Mouse (Mus musculus): ENCODE measurements around the gene Rnaseh2b.

Gene Rnaseh2b

DNA sequence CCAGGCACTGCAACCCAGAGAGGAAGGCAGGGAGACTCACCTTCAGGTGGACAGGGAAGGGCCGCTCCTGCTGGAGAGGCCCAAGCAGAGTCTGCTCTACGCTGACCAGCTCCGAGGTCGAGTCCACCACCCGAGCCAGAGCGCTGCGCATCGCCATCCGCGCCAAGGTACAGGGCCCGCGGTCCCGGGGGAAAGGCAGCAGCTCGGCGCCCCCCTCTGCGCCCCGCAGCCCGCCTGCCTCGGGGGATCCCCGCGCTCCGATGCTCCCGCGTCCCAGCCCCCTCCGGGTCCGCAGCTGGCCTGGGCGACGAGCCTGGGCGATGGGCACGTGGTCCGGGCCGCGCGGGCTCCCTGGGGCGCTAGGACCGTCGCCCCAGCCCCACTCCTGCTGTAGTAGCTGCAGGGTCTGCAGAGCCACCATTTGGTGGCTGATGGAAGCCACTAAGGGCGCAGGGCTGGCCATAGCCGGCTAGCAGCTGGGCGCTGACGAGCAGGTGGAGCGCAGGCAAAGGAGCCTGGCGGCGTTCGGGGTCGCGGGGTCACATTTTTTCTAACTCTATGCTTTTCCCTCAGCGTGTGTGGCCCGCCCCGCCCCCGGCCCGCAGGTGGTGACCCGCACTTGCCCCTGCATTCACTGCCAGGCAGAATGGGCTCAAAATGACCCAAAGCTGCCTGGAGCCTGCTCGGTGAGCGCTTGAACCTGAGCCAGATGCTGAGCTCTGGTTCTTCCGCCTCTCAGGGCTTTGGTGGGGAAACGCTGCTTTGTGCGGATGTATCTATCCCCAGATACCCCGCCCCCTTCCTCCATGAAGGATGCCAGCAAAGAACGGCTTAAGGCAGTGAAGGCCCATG is at the start of gene Rnaseh2b, which contains the start of gene Dleu7:
TSS of gene Rnaseh2b (plus strand) at position 102 of the 852 bp plus-strand sequence.
TSS of gene Dleu7 (minus strand) at position 560 of the 852 bp plus-strand sequence.
- peak; percentile 77 for DNase-seq (ENCODE audit: low read depth, low spot score)

DNA sequence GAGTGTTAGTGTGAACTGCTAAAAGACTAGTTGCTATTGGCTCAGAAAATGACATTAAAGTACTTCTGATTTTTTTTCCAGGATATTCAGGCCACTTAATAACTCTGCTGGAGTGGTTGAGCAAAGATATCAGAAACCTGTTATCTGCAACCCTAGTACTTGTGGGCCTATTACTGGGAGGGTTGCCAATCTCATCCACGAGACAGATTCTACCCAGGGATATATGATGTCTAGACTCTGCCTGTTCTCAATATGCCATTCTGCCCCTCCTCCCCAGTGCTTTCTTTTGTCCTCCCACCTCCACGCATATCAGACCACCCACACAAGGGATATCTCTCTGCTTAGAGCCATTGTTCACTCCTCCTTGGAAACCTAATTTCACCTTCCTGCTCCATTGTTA is 48.9 kb upstream of the Rnaseh2b start:
- no peak for DNase-seq (ENCODE audit: low read depth, low spot score)

DNA sequence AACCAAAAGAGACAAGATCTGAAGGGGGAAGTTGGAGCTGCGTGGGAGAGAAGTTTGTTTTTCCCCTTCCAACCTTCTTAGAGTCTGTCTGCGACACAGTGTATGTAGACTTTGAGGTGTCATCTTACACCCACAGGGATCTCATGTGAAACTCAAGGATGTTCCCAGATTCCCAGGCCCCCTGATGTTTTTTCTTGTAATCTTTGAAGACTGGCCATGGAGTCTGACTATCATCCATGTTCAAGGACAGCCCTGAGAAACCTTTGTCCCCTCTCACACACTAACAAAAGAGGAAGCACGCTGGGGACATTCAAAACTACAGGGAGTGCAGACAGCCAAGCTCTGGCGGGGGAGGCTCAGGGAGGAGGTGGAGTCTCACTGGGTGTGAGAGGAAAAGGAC is 46.8 kb upstream of the Rnaseh2b start:
- DNase-seq (ENCODE audit: low read depth, low spot score): peak; percentile 35

DNA sequence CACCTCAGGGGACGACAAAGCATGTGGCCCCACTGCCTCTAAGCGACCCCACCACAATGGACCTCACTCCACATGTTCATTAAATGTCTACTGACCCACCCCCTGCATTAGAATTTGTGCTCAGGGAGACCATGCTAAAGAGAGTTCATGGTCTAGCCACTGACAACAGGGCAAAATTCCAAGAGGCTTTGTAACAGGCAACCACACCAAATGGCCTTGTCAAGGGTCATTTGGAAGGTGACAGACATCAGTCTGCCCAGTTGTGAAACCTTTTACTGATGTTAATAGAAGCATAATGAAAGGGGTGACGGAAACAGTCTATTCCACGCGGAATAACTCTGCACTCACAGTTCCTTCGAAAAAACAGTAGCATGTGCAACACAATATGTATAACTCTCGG is 44.0 kb upstream of the Rnaseh2b start:
- DNase-seq (ENCODE audit: low read depth, low spot score): no peak

DNA sequence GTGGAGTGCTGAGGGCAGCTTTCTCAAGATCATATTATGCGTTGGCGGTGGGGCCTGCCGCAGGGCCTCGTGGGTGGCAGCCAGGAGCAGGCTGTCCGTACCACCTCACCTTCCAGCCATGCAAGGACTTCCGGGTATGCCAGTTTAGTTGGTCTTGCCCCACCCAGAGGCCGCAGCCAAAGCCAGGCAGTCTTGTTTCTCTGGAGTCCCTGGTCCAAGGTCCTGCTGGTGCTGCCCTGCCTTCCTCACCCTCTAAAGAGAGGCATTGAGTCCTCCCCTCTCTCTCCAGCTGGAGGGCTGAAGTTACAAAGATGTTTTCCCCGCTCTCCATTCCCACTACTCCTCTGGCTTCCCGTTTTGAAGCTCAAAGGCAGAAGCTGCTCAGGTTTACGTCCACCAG is 43.6 kb upstream of the Rnaseh2b start:
- DNase-seq (ENCODE audit: low read depth, low spot score): no peak

DNA sequence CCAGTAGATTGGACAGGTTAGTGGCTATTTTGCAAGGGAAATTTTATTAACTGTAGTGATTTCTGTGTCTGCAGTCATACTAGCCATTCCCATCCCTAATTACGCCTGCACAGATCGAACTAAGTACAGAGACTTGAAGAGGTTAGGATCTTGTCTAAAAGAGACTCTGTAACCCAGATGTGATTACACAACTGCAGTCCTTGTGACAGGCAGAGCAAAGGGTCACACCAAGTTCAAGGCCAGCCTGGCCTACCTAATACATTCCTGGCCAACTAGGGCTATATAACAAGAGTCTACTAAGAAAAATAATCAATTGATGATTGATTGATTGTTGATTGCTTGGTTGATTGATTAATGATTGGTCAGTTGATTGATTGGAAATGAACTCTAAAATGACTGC is 43.1 kb upstream of the Rnaseh2b start:
- DNase-seq (ENCODE audit: low read depth, low spot score): no peak

DNA sequence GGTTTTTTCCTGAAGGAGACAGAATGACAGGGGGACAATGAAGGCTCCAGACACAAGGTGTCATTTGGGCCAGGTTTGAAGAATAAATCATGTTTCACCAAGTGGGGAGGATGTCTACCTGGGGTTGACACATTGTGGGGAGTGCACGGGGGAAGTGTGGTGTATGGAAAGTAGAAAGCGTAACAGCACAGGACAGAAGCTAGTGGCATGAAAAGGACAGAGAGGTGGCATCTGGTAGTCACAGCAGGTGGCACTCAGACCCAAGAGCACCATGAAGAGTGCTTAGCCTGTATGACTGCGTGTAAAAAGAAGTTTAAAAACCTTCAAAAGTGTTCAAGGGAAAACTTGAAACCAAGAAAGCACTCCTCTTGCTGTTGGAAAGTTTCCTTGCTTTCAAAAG is 42.3 kb upstream of the Rnaseh2b start:
- no peak for DNase-seq (ENCODE audit: low read depth, low spot score)

DNA sequence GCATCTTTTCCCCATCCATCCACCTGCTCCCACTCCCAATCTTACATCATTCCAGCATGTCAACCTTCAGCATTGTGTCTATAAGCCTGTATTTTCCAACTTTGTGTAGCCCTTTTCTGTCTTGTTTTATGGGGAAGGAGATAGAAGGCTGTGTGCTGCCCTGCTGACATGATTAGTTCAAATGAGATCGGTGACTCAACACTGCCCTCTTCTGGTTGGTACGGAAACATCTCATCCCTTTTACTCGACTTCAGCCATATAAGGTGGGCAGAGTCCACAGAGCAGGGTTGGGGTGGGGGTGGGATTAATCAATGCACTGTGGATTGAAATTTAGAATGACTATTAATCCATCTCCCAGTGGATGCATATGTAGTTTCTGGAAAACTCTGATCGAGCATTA is 40.4 kb upstream of the Rnaseh2b start:
- DNase-seq (ENCODE audit: low read depth, low spot score): peak; percentile 79

DNA sequence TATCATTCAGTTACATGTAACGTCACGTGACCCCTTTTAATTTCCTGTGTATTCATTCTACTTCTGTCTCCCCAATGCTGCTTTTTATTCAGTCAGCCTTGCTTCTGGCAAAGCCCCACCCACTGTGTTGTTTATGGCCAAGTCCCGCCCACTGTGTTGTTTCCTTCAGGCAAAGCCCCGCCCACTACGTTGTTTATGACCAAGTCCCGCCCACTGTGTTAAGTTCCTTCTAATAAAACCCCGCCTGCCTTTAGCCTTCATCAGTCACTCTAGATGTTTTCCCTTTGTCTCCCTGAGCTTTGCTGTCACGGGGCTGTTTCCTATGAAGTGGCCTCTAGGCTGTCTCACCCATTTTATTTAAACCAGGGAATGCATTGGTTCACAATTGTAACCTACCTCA is 38.0 kb upstream of the Rnaseh2b start:
- DNase-seq (ENCODE audit: low read depth, low spot score): peak; percentile 63

DNA sequence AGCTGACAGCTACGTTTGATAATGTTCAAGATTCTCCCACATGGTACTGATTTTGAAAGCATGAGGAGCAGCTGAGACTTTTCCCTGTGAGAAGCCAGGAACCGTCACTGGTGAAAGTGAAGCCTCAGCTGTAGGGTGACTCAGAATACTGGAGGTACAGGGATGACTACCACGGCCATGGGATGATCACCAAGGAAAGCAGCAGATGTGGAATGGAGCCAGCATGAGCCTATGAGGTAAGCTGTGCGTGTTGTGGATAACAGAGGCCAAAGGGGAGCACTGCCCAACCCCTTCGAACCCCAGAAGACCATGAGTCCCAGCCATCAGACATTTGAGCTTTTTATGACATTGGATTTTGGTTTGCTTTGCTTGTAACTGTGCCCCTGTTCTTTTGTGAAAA is 36.3 kb upstream of the Rnaseh2b start:
- no peak for DNase-seq (ENCODE audit: low read depth, low spot score)

DNA sequence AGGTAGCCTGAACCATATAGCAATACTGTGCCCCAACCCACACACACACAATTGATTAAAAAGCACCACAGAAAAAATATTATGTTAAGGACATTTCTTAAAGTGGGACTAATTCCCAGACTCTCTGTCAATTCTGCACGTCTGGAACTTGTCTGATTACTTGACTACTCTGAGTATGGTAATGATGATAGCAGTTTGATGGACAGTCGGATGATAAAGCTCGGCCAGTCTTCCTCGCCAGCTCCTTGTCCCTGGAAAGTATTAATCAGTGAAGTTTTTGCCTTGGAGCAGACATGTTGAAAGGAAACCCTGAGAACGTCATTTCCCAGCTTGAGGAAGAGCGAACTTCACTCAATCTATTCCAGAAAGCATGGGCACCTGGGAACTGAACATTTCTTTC is 34.3 kb upstream of the Rnaseh2b start:
- no peak for DNase-seq (ENCODE audit: low read depth, low spot score)

DNA sequence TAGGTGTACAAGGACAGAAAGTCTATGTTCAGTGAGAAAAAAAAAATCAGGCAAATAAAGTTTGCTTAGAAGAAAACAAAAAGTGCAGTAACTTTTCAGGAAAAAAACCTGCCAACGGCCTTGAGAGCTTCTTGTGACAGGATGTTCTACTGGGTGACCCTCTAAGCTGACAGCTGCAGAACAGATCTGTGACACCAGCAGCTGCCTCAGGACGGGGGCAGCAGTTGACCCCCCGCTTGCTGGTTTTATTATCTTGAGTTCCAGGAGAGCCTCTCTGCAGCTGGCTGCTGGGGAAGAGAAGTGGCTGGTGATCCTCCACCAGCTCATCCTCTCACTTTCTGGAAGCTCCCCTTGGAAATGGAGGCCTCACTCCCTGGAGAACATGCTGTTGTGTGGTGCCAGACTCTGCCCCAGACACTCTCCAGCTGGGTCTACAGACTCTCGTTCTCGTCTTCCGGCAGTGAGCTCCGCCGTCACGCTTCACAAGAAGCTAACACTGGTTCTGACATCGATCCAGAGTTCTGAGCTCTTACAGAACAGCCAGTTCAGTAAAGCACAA is 33.3 kb upstream of the Rnaseh2b start:
- DNase-seq (ENCODE audit: low read depth, low spot score): no peak

DNA sequence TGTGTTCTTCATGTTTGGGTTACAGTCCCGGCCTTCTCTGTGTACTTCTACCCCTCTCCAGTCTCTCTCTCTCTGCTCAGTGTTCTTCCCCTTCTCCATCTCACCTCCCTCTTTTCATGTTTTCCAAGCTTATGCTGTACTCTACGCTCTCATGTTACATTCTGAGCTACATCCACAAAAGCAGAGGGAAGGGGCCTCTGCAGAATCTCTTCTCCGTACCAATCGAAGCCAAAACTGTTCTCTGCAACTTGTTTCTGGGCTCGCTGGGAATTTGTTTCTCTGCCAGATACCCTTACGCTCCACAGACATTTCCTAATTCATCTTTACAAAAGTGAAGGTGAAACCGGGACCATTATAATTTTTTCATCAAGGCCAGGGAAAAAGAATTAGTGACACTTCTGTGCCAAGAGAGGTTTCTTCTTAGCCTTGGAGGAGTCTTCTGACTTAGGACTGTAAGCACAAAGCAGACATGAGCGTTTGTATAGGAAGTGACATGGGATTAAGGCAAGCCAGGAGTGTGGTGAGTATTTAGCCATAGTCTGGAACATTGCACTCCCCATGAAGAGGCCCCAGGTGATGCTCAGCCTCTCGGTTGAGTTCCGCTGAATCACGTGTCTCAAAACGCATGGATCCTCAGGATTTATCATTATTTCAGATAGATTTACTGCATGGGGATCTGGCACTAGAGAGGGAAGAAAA is 21.5 kb upstream of the Rnaseh2b start:
- DNase-seq (ENCODE audit: low read depth, low spot score): no peak

DNA sequence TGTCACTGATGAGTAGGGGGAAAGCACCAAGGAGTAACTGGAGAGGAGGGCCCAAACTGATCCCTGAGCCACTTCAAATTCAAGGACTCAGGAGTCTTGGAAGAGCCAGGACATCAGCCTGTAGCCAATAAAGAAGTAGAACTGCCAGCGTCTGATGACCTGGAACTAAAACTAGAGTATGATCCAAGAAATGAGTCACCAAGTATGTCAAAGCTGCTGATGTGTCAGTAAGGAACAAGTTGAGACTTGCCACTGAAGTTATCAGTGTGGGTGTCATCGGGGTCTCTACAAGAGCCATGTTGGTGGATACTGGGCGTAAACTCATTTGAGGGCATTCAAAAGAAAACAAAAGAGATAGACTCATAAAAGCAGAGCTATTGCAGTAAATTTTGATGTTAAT is 18.8 kb upstream of the Rnaseh2b start:
- DNase-seq (ENCODE audit: low read depth, low spot score): no peak

DNA sequence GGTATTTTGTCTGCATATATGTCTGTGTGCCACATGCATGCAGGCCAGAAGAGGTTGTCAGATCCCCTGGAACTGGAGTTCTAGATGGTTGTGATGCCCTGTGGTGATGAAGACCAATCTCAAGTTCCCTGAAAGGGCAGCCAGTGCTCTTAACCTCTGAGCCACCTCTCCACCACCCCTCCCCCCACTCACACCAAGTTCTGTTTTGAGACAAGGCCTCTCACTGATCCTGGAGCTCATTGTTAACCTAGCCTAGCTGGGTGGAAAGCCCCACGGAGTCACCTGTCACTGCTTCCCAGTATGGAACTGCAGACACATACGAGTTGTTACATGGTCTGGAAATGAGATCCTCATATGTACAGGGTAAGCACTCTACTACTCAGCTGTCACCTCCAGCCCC is 9.4 kb upstream of the Rnaseh2b start:
- DNase-seq (ENCODE audit: low read depth, low spot score): no peak

DNA sequence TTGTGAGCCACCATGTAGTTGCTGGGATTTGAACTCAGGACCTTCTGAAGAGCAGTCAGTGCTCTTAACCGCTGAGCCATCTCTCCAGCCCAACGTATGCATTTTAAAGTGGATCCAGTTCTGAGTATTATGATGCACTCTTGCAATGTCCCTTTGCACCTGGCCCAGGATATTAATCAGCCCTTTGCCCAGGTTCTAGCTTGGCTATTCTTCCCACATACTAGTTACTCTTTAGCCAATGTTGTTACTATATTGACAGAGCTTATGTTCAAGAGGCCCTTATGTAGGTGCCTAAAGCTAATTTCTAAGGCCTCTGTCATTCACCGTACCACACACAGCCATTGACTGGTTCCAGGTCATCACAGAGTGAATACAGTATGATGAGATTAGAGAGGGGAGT is 3.7 kb upstream of the Rnaseh2b start:
- no peak for DNase-seq (ENCODE audit: low read depth, low spot score)

DNA sequence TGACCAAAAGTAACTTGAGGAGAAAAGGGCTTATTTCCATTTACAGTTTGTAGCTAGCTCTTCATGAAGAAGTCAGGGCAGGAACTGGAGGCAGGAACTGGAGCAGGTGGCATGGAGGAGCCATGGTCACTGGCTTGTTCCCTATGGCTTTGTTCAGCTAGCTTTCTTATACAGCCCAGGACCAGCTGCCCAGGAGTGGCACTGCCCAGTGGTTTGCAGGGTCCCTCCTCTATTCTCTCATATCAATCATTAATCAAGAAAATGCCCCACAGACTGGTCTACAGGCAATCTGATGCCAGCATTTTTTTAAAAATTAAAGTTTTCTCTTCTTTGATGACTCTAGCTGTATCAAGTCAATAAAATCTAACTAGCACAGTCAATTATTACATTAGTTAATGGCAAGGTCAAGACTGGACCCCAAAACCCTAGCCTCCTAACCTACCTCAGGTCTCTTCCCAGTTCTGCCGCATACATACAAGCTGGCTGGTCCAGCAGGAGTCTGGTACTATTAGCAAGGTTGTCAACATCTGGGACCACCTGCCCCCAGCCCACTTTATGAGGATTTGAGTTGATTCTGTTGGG is 892 bp upstream of the Rnaseh2b start:
- DNase-seq (ENCODE audit: low read depth, low spot score): no peak

DNA sequence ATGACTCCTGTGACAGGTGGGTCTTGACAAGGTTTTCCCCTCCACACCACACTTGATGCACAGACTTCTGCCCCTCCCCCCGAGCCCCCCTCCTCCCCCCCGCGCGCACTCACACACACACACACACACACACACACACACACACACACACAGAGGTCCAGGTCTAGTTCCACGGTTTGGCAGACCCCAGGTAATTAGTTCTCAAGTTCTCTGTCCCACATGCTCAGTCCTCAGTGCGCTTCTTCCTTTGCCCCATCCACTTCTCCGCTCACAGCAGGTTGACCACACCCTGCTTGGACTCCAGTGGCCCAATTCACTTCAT is 262 bp upstream of the Rnaseh2b start:
- DNase-seq (ENCODE audit: low read depth, low spot score): peak; percentile 61

DNA sequence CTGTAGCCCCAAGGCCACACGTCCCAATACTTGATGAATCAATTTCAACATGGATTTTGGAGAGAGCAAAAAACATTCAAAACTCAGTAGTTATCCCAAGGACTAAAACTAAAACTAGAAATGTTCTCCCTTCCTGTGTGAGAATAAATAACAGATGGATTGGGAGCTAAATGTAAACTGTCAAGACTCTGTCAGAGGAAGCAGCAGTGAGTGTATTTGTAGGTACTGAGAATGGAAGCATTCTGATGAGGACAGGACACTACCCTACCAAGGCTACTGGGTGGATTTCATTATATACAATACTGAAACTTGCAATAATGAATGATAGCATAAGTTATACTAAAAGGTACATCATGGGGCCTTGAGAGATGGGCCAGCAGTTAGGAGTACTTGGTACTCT is 6.4 kb downstream of the Rnaseh2b start:
- no peak for DNase-seq (ENCODE audit: low read depth, low spot score)

DNA sequence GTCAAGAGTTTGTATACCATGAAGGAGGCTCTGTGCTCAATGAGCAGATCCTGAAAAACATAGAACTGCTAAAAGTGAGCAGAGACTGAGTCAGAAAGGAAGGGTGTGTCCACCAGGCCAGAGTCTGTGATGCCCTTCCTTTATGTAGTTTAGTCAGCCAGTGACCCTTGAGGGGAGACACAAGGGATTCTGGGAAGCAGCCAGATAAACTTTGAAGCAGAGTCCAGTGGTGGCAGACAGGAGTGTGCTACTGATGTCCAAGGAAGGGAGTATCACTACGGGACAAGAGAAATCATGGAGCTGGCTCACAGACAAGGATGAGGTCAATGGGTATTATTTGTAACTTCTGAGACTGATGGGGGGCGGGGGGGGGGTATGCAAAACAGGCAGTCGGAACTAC is 7.6 kb downstream of the Rnaseh2b start:
- no peak for DNase-seq (ENCODE audit: low read depth, low spot score)

DNA sequence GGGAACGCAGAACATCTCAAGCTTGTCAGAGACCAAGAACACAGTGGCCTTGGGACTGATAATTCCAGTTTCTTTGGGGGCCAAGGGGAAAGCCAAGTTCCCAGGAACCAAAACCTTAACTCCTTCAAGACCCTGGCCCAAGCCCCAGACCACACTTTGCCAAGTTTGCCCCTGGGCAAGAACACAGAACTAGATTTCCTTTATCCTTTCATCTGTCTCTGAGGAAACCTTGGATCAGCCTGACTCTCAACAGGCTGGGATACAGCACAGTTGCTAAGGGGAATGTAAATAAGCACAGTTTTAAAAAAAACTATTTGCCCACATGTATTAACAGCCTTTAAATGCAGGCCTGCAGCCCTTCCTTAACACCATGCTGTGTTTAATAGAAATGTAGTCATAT is 15.2 kb downstream of the Rnaseh2b start:
- no peak for DNase-seq (ENCODE audit: low read depth, low spot score)

DNA sequence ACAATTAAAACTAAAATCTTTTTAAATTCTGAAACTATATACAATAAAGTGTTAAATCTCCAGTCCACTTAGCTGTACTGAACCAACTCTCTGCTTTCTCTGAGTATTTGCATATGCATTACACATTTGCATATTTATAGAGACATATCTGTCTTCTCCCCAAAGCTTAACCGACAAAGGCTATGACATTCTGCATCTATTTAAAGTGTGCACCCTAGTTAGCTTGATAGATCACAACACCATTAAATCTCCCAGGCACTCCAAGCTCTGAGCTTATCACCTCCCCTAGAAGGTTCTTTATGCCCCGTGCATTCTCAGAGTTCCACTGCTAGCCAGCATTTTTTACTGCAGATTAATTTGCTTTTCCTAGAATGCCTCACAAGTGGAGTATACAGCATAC is 16.6 kb downstream of the Rnaseh2b start:
- DNase-seq (ENCODE audit: low read depth, low spot score): no peak

DNA sequence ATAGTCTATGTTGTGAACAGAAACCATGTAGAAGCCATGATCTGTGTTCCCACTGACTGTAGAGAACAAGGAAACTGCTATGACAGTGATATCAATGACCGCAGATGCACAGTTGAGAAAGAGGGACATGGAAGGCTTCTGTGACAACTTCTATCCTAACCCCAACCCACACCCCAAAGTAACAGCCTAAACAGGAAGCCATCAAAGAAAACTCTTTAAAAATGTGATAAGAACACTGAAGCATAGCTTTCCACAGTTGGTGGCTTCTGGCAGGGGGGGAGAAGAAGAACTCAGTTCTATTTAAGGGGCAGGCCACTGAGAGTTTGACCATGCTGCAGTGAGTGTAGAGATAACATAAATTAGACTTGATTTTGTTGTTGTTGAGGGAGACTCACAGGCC is 19.3 kb downstream of the Rnaseh2b start:
- DNase-seq (ENCODE audit: low read depth, low spot score): no peak

All from R1 (cell line).